Mouse (Mus musculus) retina, postnatal 1 day (tissue): ENCODE measurements at regions not wholly inside any gene's neighbourhood (a gene's known extent, or its start where the extent isn't known, plus 50 kb on each side); places are given as distances from the start of the nearest gene placed in this dataset.

Source experiments
- DNase-seq: peaks from one replicate; pipeline ENCODE4 v3.0.0-alpha.2; 2012

- no peak for DNase-seq
Observed at GRCm38 (mm10) chr4:68319575-68319974, 634.6 kb downstream of the Brinp1 start.

DNA sequence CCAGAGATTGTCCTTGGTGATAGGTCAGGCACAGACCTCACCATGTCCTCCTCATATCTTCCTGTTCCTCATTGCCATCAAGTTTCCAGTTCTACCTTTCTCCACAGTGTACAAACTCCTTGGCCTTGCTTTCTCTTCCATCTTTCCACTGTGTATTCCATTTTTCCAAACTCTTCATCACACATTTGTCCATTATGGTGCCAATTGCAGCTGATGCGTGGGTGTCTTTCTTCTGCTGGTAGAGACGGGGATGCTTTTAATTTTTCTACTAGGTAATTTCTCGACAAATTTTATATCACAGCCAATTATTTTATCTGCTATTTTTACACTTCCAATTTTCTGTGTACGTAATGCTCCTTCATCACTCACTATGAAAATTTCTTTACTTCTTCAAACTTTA is 641.4 kb downstream of the Brinp1 start:
- DNase-seq, result no peak

DNA sequence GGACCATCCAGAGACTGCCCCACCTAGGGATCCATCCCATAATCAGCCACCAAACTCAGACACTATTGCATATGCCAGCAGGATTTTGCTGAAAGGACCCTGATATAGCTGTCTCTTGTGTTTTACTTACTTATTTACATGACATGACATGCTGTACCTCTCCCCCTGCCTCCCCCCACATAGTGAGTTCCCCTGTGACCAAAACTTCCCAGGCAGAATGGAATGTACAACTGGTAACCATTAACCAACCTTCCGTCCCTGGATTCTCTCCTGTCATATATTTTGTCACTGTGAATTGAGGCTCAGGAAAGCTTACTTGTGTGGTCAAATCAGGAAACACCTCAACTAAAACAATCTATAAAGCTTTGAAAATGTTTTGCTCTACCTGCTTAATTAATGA is 669.4 kb downstream of the Brinp1 start:
- no peak for DNase-seq

GRCm38 (mm10) chr4:68280903-68281302 is 673.3 kb downstream of the Brinp1 start:
- DNase-seq, result no peak

- no peak for DNase-seq
Observed at GRCm38 (mm10) chr4:68275063-68275708, 679.0 kb downstream of the Brinp1 start.
